Mouse (Mus musculus) small intestine, adult 2 months (tissue): ENCODE measurements around the gene Alyref. TPM values are rescaled to one million over a fixed set of nuclear protein-coding genes. Genes with fewer than 3 reads are reported as not detected.

ENCODE experiments used
- H3K27ac ChIP-seq: fragments of 200-500 bp; 2 replicates; pipeline ENCODE4 v1.5.1; 2012; ENCODE audit warnings: low read depth, low read length, control low read depth, inconsistent platforms; ENCODE audit not compliant: insufficient read depth
- H3K27me3 ChIP-seq: fragments of 200-500 bp; 2 replicates; pipeline ENCODE4 v1.6.1; 2012; ENCODE audit warnings: mild to moderate bottlenecking, moderate library complexity, low read length, inconsistent platforms; ENCODE audit not compliant: control insufficient read depth, insufficient read depth
- H3K36me3 ChIP-seq: fragments of 200-500 bp; 2 replicates; pipeline ENCODE4 v1.6.1; 2012; ENCODE audit warnings: mild to moderate bottlenecking, low read length, control low read depth, inconsistent platforms; ENCODE audit not compliant: control insufficient read depth, insufficient read depth
- H3K4me1 ChIP-seq: fragments of 200-500 bp; 2 replicates; pipeline ENCODE4 v1.6.1; 2012; ENCODE audit warnings: low read length, inconsistent platforms, mixed read lengths; ENCODE audit not compliant: control insufficient read depth, insufficient read depth, insufficient read length
- H3K4me3 ChIP-seq: fragments of 200-500 bp; 2 replicates; pipeline ENCODE4 v1.5.1; 2012; ENCODE audit warnings: low read depth, mild to moderate bottlenecking, control low read depth, inconsistent platforms, low read length, moderate library complexity
- CTCF ChIP-seq: fragments of 200-500 bp; IDR thresholded peaks from 2 replicates; pipeline ENCODE4 v1.5.1; 2012; ENCODE audit warnings: low read depth, mild to moderate bottlenecking, control low read depth, inconsistent platforms, low read length, moderate library complexity, mixed read lengths; ENCODE audit not compliant: insufficient replicate concordance, insufficient read length; ENCODE audit errors: extremely low read depth
- POLR2A ChIP-seq: fragments of 200-500 bp; IDR thresholded peaks from 2 replicates; pipeline ENCODE4 v1.6.1; 2012; ENCODE audit warnings: low read depth, mild to moderate bottlenecking, control low read depth, inconsistent platforms, low read length, moderate library complexity
- WGBS: fragments of 180-500 bp; shearing (Covaris S2); methylation state at CpG from one replicate; pipeline ENCODE4 v1.1.7; 2018; 5-methylcytosine and 5-hydroxymethylcytosine counted together
- polyA plus RNA-seq: library from polyadenylated mRNA; depleted of rRNA; stranded (reverse); fragments of >200 nt; gene quantifications from 2 replicates; pipeline ENCODE4 v1.2.3, GENCODE M21; 2012; rRNA removed

Gene Alyref
- 12.0 and 24.0 TPM in 2 replicates for polyA plus RNA-seq

- Histone ChIP-seq H3K36me3 (peaks cover 26% of the 10 kb centered on the region), H3K27me3 (no peaks in the 10 kb centered on the region), H3K4me1 (peaks cover 14% of the 10 kb centered on the region; the same call in 1 of the 2 replicates), H3K27ac (peak within 1 kb of the TSS; percentile 55), H3K4me3 (peak within 1 kb of the TSS; percentile 95)
- TF ChIP-seq POLR2A, result no peak; the same call in 1 of the 2 replicates
- TF ChIP-seq CTCF, result no peak
- under 1% methylated on average over 88 of the region's 88 CpGs for WGBS
Measured at GRCm38 (mm10) chr11:120598283-120598989, at the start of gene Alyref, which contains the start of gene Anapc11. TSS of gene Alyref (minus strand) at chr11:120598365. TSS of gene Anapc11 (plus strand) at chr11:120598421.

- Histone ChIP-seq H3K27me3 (no peaks in the 10 kb centered on the region; the same call in 1 of the 2 replicates), H3K36me3 (no peaks in the 10 kb centered on the region), H3K4me1 (peaks cover 6% of the 10 kb centered on the region; the same call in 1 of the 2 replicates), H3K4me3 (peak overlapping the region; percentile 48; the same call in 1 of the 2 replicates), H3K27ac (no peak overlapping the region; the same call in 1 of the 2 replicates)
- no peak for TF ChIP-seq CTCF
- no peak for TF ChIP-seq POLR2A
- WGBS, result 88% methylated on average over 35 of the region's 35 CpGs
Measured at GRCm38 (mm10) chr11:120647047-120647830, 49.1 kb upstream of the Alyref start.

DNA sequence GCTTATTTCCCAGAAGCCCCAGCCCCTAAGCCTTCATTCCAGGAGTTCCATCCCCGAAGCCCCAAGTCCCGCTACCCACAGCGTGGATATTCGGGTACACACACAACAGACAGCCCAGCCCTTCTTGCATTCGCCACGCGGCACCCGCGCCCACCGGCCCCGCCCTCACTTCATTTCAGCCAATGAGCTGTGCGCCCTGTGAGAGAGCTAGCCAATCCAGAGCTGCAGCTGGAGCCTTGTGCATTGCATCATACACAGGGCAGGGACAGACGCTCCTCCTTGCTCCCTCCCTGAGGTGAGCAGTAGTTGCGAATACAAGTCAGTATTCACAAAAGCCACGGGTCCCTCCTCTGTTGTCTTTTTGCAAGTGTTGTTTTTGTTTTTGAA lies 45.4 kb upstream of the Alyref start, which contains the start of gene Pycr1:
Gene Pycr1 (minus strand): TSS at position 169 of the 387 bp plus-strand sequence.
- Histone ChIP-seq H3K4me3 (peak within 1 kb of the TSS; percentile 67), H3K36me3 (no peaks in the 10 kb centered on the region), H3K4me1 (peaks cover 6% of the 10 kb centered on the region; the same call in 1 of the 2 replicates), H3K27me3 (no peaks in the 10 kb centered on the region; the same call in 1 of the 2 replicates), H3K27ac (no peak within 1 kb of the TSS)
- under 1% methylated on average over 15 of the region's 15 CpGs for WGBS
- TF ChIP-seq POLR2A, result no peak
- TF ChIP-seq CTCF, result no peak

- Histone ChIP-seq H3K4me1 (peaks cover 6% of the 10 kb centered on the region; the same call in 1 of the 2 replicates), H3K36me3 (no peaks in the 10 kb centered on the region), H3K4me3 (peak overlapping the region; percentile 67), H3K27me3 (no peaks in the 10 kb centered on the region; the same call in 1 of the 2 replicates), H3K27ac (no peak overlapping the region)
- WGBS, result 1% methylated on average over 18 of the region's 18 CpGs
- TF ChIP-seq POLR2A, result no peak
- no peak for TF ChIP-seq CTCF
Measured at GRCm38 (mm10) chr11:120642939-120643600, 44.9 kb upstream of the Alyref start.

DNA sequence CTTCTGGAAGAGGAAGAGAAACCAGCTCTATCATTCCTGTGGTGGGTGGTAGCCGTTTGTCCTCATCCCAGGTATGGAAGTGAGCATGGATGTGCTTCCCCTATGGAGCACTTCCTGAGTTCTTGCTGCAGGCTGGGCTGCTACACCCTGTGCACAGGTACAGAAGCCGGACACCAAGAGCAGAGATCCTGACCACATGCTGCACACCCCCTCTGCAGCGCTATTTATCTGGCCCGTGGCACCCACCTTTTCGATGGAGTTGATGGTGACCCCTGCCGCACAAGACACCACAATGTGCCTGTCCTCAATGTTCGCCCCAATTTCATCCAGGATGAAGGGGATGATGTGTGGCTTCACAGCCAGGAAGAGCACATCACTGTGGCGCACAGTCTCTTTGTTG lies 43.7 kb upstream of the Alyref start:
- 83% methylated on average over 8 of the region's 8 CpGs for WGBS

DNA sequence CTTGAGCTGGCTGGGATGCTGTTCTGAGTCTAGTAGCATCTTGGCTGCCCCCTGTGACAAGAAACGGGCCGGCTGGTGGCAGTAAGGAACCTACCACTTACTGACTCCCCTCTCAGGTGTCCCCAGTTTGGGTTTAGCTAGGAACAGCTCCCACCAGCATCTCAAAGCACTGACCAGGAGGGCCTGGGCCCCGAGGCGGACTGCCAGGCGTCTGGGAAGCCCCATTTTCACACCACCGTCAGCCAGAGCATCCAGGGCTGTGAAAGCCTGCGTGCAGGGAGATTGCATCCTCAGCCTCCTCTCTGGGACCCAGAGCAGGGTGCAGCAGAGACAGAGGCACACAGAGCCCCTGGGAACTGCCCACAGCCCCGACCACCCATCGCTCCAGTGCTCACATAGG lies 43.1 kb upstream of the Alyref start:
- Histone ChIP-seq H3K27ac (no peak overlapping the region), H3K36me3 (no peaks in the 10 kb centered on the region), H3K4me1 (0 out of 2 replicates have a peak, but pooled peaks cover 4% of the 10 kb centered on the region), H3K4me3 (no peak overlapping the region), H3K27me3 (no peaks in the 10 kb centered on the region; the same call in 1 of the 2 replicates)
- TF ChIP-seq CTCF (no peak), POLR2A (no peak)
- 76% methylated on average over 9 of the region's 9 CpGs for WGBS

More for the DNA sequence above, 43.7 kb upstream of the Alyref start:
- Histone ChIP-seq H3K4me1 (0 out of 2 replicates have a peak, but pooled peaks cover 4% of the 10 kb centered on the region), H3K36me3 (no peaks in the 10 kb centered on the region), H3K4me3 (no peak overlapping the region), H3K27me3 (no peaks in the 10 kb centered on the region; the same call in 1 of the 2 replicates), H3K27ac (no peak overlapping the region)
- TF ChIP-seq POLR2A (no peak), CTCF (no peak)
